Mouse (Mus musculus) lung, adult 2 months (tissue): ENCODE data around the gene Got1. TPM values are rescaled to one million over a fixed set of nuclear protein-coding genes. Genes with fewer than 3 reads are reported as not detected.

Experiments used
- DNase-seq: peaks from one replicate; pipeline ENCODE4 v3.0.0; 2022
- H3K4me1 ChIP-seq: fragments of 200-500 bp; 2 replicates; pipeline ENCODE4 v1.6.1; 2011; ENCODE audit warnings: low read length; ENCODE audit not compliant: control insufficient read depth, insufficient read depth
- H3K4me3 ChIP-seq: fragments of 200-500 bp; replicated peaks from 2 replicates; pipeline ENCODE3; 2011; ENCODE audit warnings: low read depth, mild to moderate bottlenecking, control low read depth, low read length; ENCODE audit errors: extremely low read depth
- CTCF ChIP-seq: fragments of 200-500 bp; IDR thresholded peaks from 2 replicates; pipeline ENCODE4 v1.5.1; 2011; ENCODE audit warnings: mild to moderate bottlenecking, low read length, control low read depth; ENCODE audit not compliant: insufficient read depth
- POLR2A ChIP-seq: fragments of 200-500 bp; IDR thresholded peaks from 2 replicates; pipeline ENCODE4 v1.6.1; 2011; ENCODE audit warnings: low read depth, mild to moderate bottlenecking, control low read depth, low read length, borderline replicate concordance; ENCODE audit errors: extremely low read depth
- whole genome bisulfite sequencing: fragments of 180-500 bp; shearing (Covaris S2); methylation state at CpG from one replicate; pipeline ENCODE4 v1.1.7; 2018; 5-methylcytosine and 5-hydroxymethylcytosine counted together
- polyA plus RNA-seq: library from polyadenylated mRNA; depleted of rRNA; stranded (reverse); fragments of >200 nt; gene quantifications from 2 replicates; pipeline ENCODE4 v1.2.3, GENCODE M21; 2012; rRNA removed

Gene Got1
- polyA plus RNA-seq, 1 experiment, result 21.7 TPM

DNA sequence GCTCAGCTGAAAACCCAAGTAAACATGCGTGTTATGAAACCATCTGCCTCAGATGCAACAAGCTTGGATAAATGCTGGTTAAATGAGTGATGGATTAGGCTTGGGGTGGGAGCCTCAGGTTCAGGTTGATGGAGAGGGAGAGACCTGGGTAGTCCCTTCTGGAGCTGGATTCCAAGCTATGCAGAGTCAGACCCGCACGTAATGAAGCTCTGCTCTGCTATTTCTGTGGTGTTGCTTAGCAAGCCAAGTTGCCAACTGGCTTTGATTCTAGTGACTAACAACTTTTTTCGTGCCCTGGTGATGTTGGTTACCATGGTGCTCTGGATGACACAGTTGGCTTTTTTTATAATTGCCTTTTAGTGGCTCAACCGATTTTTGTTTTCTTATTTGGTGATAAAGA is 72.2 kb downstream of the Got1 start:
- Histone ChIP-seq H3K4me3 (no peak overlapping the region), H3K4me1 (no peaks in the 10 kb centered on the region)
- DNase-seq, result no peak
- no peak for TF ChIP-seq POLR2A
- no peak for TF ChIP-seq CTCF
- 69% methylated on average over 5 of the region's 5 CpGs for WGBS

DNA sequence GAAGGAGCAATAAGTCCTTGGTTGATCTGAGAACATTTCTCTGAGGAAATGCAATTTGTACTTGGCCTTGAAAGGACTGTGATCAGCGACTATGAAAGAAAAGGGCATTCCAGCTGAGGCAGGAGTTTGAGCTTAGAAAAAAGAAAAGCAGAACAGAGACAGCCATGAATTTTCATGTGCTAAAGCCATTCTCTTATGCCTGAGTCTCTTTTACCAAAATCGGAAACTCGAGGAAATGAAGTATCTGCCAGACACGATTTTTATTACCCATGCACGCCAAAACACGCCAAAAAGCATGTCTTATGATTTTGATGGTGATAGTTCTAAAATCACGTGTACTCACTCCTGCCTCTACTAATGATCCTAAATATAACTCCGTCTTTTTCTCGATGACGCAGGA is 72.8 kb downstream of the Got1 start:
- TF ChIP-seq POLR2A (no peak), CTCF (no peak)
- Histone ChIP-seq H3K4me3 (no peak overlapping the region), H3K4me1 (no peaks in the 10 kb centered on the region)
- no peak for DNase-seq
- 85% methylated on average over 10 of the region's 10 CpGs for WGBS

Other genes with a start within 250 kb of the Got1 start
- 0.77 and 0.94 TPM in 2 replicates for gene Hpse2, start 136.2 kb downstream of the Got1 start, polyA plus RNA-seq
- 0.03 and 0.06 TPM in 2 replicates for gene Cnnm1, start 84.2 kb downstream of the Got1 start, polyA plus RNA-seq
- 0.05 TPM in 1 of 2 replicates, not detected in the other for gene Nkx2-3, start 87.7 kb upstream of the Got1 start, polyA plus RNA-seq
- gene Slc25a28, start 150.3 kb upstream of the Got1 start, polyA plus RNA-seq, result 62.9 and 74.4 TPM in 2 replicates
- gene Entpd7, start 165.1 kb upstream of the Got1 start, polyA plus RNA-seq, result 3.4 and 4.1 TPM in 2 replicates
- 2.6 and 4.8 TPM in 2 replicates for gene Cutc, start 228.4 kb upstream of the Got1 start, polyA plus RNA-seq
- 7.8 and 10.4 TPM in 2 replicates for gene Cox15, start 228.4 kb upstream of the Got1 start, polyA plus RNA-seq